Mouse (Mus musculus): Measurements from ENCODE around the gene Rnf7. TPM values are rescaled to one million over a fixed set of nuclear protein-coding genes. Genes with fewer than 3 reads are reported as not detected.
A peak's percentile ranks its signal among the peaks of the same experiment; 100 is the strongest.
"Not testable (repeated sequence)": the region's sequence is repeated elsewhere in the genome, so short reads cannot be mapped to it uniquely, and the experiment has no call there.

The Rnf7 gene
- polyA plus RNA-seq, 1 experiment = 321 TPM

- no peak overlapping the region for H3K27ac ChIP-seq (ENCODE audit: control insufficient read depth, insufficient read depth, low read depth, low read length)
These were observed 14.7 kb upstream of the Rnf7 start for GRCm38 (mm10) chr9:96493212-96493611.

GRCm38 (mm10) chr9:96491810-96492209, 13.3 kb upstream of the Rnf7 start:
- no peaks in the 10 kb centered on the region for H3K27me3 ChIP-seq (ENCODE audit: control insufficient read depth, insufficient read depth, low read length)
- TF ChIP-seq POLR2A (IDR thresholded peaks at IDR 0.05; ENCODE audit: control insufficient read depth, low read depth, low read length) (no peak), CTCF (IDR thresholded peaks at IDR 0.05; ENCODE audit: control insufficient read depth, insufficient read depth, insufficient replicate concordance, low read depth, low read length) (peak; percentile 89; the same call in 1 of the 2 replicates)
- no peaks in the 10 kb centered on the region for H3K36me3 ChIP-seq (ENCODE audit: control insufficient read depth, insufficient read depth, low read length)
- H3K27ac ChIP-seq (ENCODE audit: control insufficient read depth, insufficient read depth, low read depth, low read length) = no peak overlapping the region
- peak overlapping the region; percentile 84 for H3K4me3 ChIP-seq (ENCODE audit: control insufficient read depth, low read depth, low read length)
- no peaks in the 10 kb centered on the region; the same call in 1 of the 2 replicates for H3K4me1 ChIP-seq (ENCODE audit: control insufficient read depth, insufficient read depth, low read length)

More at GRCm38 (mm10) chr9:96493212-96493611, 14.7 kb upstream of the Rnf7 start:
- H3K36me3 ChIP-seq (ENCODE audit: control insufficient read depth, insufficient read depth, low read length) = no peaks in the 10 kb centered on the region
- no peak for TF ChIP-seq CTCF (IDR thresholded peaks at IDR 0.05; ENCODE audit: control insufficient read depth, insufficient read depth, insufficient replicate concordance, low read depth, low read length)
- TF ChIP-seq POLR2A (IDR thresholded peaks at IDR 0.05; ENCODE audit: control insufficient read depth, low read depth, low read length) = no peak
- no peaks in the 10 kb centered on the region for H3K27me3 ChIP-seq (ENCODE audit: control insufficient read depth, insufficient read depth, low read length)
- no peaks in the 10 kb centered on the region; the same call in 1 of the 2 replicates for H3K4me1 ChIP-seq (ENCODE audit: control insufficient read depth, insufficient read depth, low read length)
- H3K4me3 ChIP-seq (ENCODE audit: control insufficient read depth, low read depth, low read length) = no peak overlapping the region

GRCm38 (mm10) chr9:96487869-96488268, 9.4 kb upstream of the Rnf7 start:
- H3K27ac ChIP-seq (ENCODE audit: control insufficient read depth, insufficient read depth, low read depth, low read length); H3K27me3 ChIP-seq (ENCODE audit: control insufficient read depth, insufficient read depth, low read length); H3K4me3 ChIP-seq (ENCODE audit: control insufficient read depth, low read depth, low read length); H3K4me1 ChIP-seq (ENCODE audit: control insufficient read depth, insufficient read depth, low read length); H3K36me3 ChIP-seq (ENCODE audit: control insufficient read depth, insufficient read depth, low read length): not testable (repeated sequence)

- no peak overlapping the region for H3K27ac ChIP-seq (ENCODE audit: control insufficient read depth, insufficient read depth, low read depth, low read length)
- TF ChIP-seq POLR2A (IDR thresholded peaks at IDR 0.05; ENCODE audit: control insufficient read depth, low read depth, low read length) = no peak
- no peak for TF ChIP-seq CTCF (IDR thresholded peaks at IDR 0.05; ENCODE audit: control insufficient read depth, insufficient read depth, insufficient replicate concordance, low read depth, low read length)
- H3K36me3 ChIP-seq (ENCODE audit: control insufficient read depth, insufficient read depth, low read length) = no peaks in the 10 kb centered on the region
- H3K4me3 ChIP-seq (ENCODE audit: control insufficient read depth, low read depth, low read length) = no peak overlapping the region
- H3K27me3 ChIP-seq (ENCODE audit: control insufficient read depth, insufficient read depth, low read length) = no peaks in the 10 kb centered on the region
- peaks cover 5% of the 10 kb centered on the region for H3K4me1 ChIP-seq (ENCODE audit: control insufficient read depth, insufficient read depth, low read length)
These were observed 5.2 kb upstream of the Rnf7 start for GRCm38 (mm10) chr9:96483648-96484047.

- Histone ChIP-seq H3K27ac (ENCODE audit: control insufficient read depth, insufficient read depth, low read depth, low read length) (no peak overlapping the region), H3K36me3 (ENCODE audit: control insufficient read depth, insufficient read depth, low read length) (no peaks in the 10 kb centered on the region), H3K4me3 (ENCODE audit: control insufficient read depth, low read depth, low read length) (no peak overlapping the region), H3K27me3 (ENCODE audit: control insufficient read depth, insufficient read depth, low read length) (no peaks in the 10 kb centered on the region), H3K4me1 (ENCODE audit: control insufficient read depth, insufficient read depth, low read length) (peaks cover 5% of the 10 kb centered on the region)
- TF ChIP-seq CTCF (IDR thresholded peaks at IDR 0.05; ENCODE audit: control insufficient read depth, insufficient read depth, insufficient replicate concordance, low read depth, low read length) (no peak), POLR2A (IDR thresholded peaks at IDR 0.05; ENCODE audit: control insufficient read depth, low read depth, low read length) (no peak)
These were observed 4.6 kb upstream of the Rnf7 start for GRCm38 (mm10) chr9:96483028-96483427.

- peaks cover 1% of the 10 kb centered on the region; the same call in 1 of the 2 replicates for H3K36me3 ChIP-seq (ENCODE audit: control insufficient read depth, insufficient read depth, low read length)
- H3K27ac ChIP-seq (ENCODE audit: control insufficient read depth, insufficient read depth, low read depth, low read length) = no peak overlapping the region
- peaks cover 1% of the 10 kb centered on the region for H3K4me1 ChIP-seq (ENCODE audit: control insufficient read depth, insufficient read depth, low read length)
- H3K4me3 ChIP-seq (ENCODE audit: control insufficient read depth, low read depth, low read length) = no peak overlapping the region
- H3K27me3 ChIP-seq (ENCODE audit: control insufficient read depth, insufficient read depth, low read length) = no peaks in the 10 kb centered on the region
- no peak for TF ChIP-seq POLR2A (IDR thresholded peaks at IDR 0.05; ENCODE audit: control insufficient read depth, low read depth, low read length)
- TF ChIP-seq CTCF (IDR thresholded peaks at IDR 0.05; ENCODE audit: control insufficient read depth, insufficient read depth, insufficient replicate concordance, low read depth, low read length) = no peak
These were observed 6.1 kb downstream of the Rnf7 start for GRCm38 (mm10) chr9:96472356-96472755.

- not testable (repeated sequence) for H3K36me3 ChIP-seq (ENCODE audit: control insufficient read depth, insufficient read depth, low read length); H3K27me3 ChIP-seq (ENCODE audit: control insufficient read depth, insufficient read depth, low read length)
- peak overlapping the region; percentile 58; the same call in 1 of the 2 replicates for H3K27ac ChIP-seq (ENCODE audit: control insufficient read depth, insufficient read depth, low read depth, low read length)
These were observed 6.8 kb downstream of the Rnf7 start for GRCm38 (mm10) chr9:96471681-96472080.

GRCm38 (mm10) chr9:96470266-96470974, 8.1 kb downstream of the Rnf7 start:
- H3K36me3 ChIP-seq (ENCODE audit: control insufficient read depth, insufficient read depth, low read length) = peaks cover 1% of the 10 kb centered on the region; the same call in 1 of the 2 replicates
- H3K4me3 ChIP-seq (ENCODE audit: control insufficient read depth, low read depth, low read length) = no peak overlapping the region
- TF ChIP-seq POLR2A (IDR thresholded peaks at IDR 0.05; ENCODE audit: control insufficient read depth, low read depth, low read length) (no peak), CTCF (IDR thresholded peaks at IDR 0.05; ENCODE audit: control insufficient read depth, insufficient read depth, insufficient replicate concordance, low read depth, low read length) (no peak)
- H3K4me1 ChIP-seq (ENCODE audit: control insufficient read depth, insufficient read depth, low read length) = no peaks in the 10 kb centered on the region
- H3K27ac ChIP-seq (ENCODE audit: control insufficient read depth, insufficient read depth, low read depth, low read length) = no peak overlapping the region
- H3K27me3 ChIP-seq (ENCODE audit: control insufficient read depth, insufficient read depth, low read length) = no peaks in the 10 kb centered on the region

More at GRCm38 (mm10) chr9:96471681-96472080, 6.8 kb downstream of the Rnf7 start:
- not testable (repeated sequence) for H3K4me3 ChIP-seq (ENCODE audit: control insufficient read depth, low read depth, low read length); H3K4me1 ChIP-seq (ENCODE audit: control insufficient read depth, insufficient read depth, low read length)
